19 mouse cellular contexts compared by ENCODE assay signal in genomic region chr2:72155102-72155773, GRCm38 (mm10).
DNase-seq lines count a peak whose midpoint lies in the region; TF ChIP-seq lines count a peak whose summit lies in the region.
"Had no signal": no experiment of that assay in that cellular context is flagged by ENCODE, and none has a peak within 500 bp of the region (broad histone marks: within the 10 kb centered on the region; RNA-seq: fewer than 3 reads in every experiment).

No protein-coding gene starts in this region.

- no peak for TF ChIP-seq POLR2A in lung, adult 2 months (IDR thresholded peaks at IDR 0.05; ENCODE audit: borderline replicate concordance, extremely low read depth, low read depth, low read length)

- no peak for TF ChIP-seq CTCF in lung, adult 2 months (IDR thresholded peaks at IDR 0.05; ENCODE audit: insufficient read depth, low read length)

- WGBS in lung, adult 2 months: 29% methylated on average over 8 of the region's 8 CpGs

- peaks cover 6% of the 10 kb centered on the region for H3K4me1 ChIP-seq in lung, adult 2 months (ENCODE audit: control insufficient read depth, insufficient read depth, low read length)

- peak; percentile 83 for DNase-seq in heart, adult 11 months
- no peak for DNase-seq in heart, postnatal 36 days
- DNase-seq in kidney, postnatal 14 days: peak; percentile 38
- DNase-seq in kidney, adult 11 months: no peak
- peak; percentile 31 for DNase-seq in lung, postnatal 25 days (ENCODE audit: low spot score)
- DNase-seq in lung, adult 2 months: no peak
- peak; percentile 40 for DNase-seq in lung, postnatal 36 days
- DNase-seq in cerebellum, adult 9-10 months: no peak
- DNase-seq: adrenal gland, postnatal 36 days; B cell, adult 2 months; cerebellum, adult 8-10 months; gastrocnemius, postnatal 25 days; heart, postnatal 4 days; kidney, adult 18-20 months; layer of hippocampus, postnatal 36 days; thymus, postnatal 14 days had no signal

- H3K4me3 ChIP-seq in lung, adult 2 months (replicated peaks; ENCODE audit: extremely low read depth, low read depth, low read length): no peak overlapping the region
- H3K4me3 ChIP-seq: forebrain, embryonic 12.5 days; liver, embryonic 15.5 days; midbrain, embryonic 10.5 days had no signal

- intact Hi-C loops in heart, postnatal 36 days (cut with DNase I): no loop called here

Comparison
In these comparisons a context has a peak if more than half of its experiments do, and no peak if none do; other contexts are left out.
1. DNase-seq: peak in heart, adult 11 months (single experiment), kidney, postnatal 14 days (single experiment), lung, postnatal 25 days (single experiment) and lung, postnatal 36 days (single experiment); none in heart, postnatal 36 days (0 of 2), kidney, adult 11 months (single experiment), lung, adult 2 months (single experiment) and cerebellum, adult 9-10 months (single experiment).